Comparison of ENCODE assay signal across 12 mouse cellular contexts in the genomic region with DNA sequence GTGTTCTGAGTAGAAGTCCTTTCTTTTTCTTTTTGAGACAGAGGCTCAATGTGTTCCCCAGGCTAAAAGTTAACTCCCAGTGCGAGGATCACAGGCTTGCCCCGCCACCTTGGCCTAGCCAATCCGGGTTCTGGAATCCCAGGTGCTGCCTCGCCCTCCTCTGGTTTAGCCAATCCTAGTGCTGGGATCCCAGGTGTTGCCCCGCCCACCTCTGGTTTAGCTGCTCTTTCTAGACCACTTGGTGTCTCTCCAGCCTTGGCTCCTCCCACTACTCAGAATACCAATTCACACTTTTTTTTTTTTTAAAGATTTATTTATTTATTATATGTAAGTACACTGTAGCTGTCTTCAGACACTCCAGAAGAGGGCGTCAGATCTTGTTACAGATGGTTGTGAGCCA. TPM values are rescaled to one million over a fixed set of nuclear protein-coding genes. Genes with fewer than 3 reads are reported as not detected.
DNase-seq lines count a peak whose midpoint lies in the region; ATAC-seq lines count a peak whose summit lies in the region.
"Had no signal": no experiment of that assay in that cellular context is flagged by ENCODE, and none has a peak within 500 bp of the region (broad histone marks: within the 10 kb centered on the region; RNA-seq: fewer than 3 reads in every experiment).

No protein-coding gene starts in this region.

- no peak overlapping the region for H3K27ac ChIP-seq in limb, embryonic 11.5 days (replicated peaks; ENCODE audit: low read depth, low read length)
- H3K27ac ChIP-seq in limb, embryonic 10.5 days: no peak overlapping the region
- H3K27ac ChIP-seq: embryonic facial prominence, embryonic 15.5 days; liver, embryonic 12.5 days had no signal

- peak overlapping the region; percentile 16; the same call in 1 of the 2 replicates for H3K4me2 ChIP-seq in limb, embryonic 11.5 days (ENCODE audit: low read depth, severe bottlenecking)
- H3K4me2 ChIP-seq: embryonic facial prominence, embryonic 15.5 days; liver, embryonic 12.5 days had no signal

- peaks cover 3% of the 10 kb centered on the region; the same call in 1 of the 2 replicates for H3K4me1 ChIP-seq in limb, embryonic 11.5 days (ENCODE audit: control insufficient read depth, insufficient read depth, low read length)
- H3K4me1 ChIP-seq in limb, embryonic 10.5 days: peaks cover 16% of the 10 kb centered on the region

- H3K27me3 ChIP-seq in limb, embryonic 11.5 days (ENCODE audit: control insufficient read depth, insufficient read depth, low read length): peaks cover 29% of the 10 kb centered on the region
- H3K27me3 ChIP-seq in limb, embryonic 10.5 days (ENCODE audit: low read depth, poor library complexity, severe bottlenecking): peaks cover 71% of the 10 kb centered on the region

- ATAC-seq in limb, embryonic 11.5 days (ENCODE audit: insufficient number of reproducible peaks, low FRiP score, low TSS enrichment, low read depth): no peak
- ATAC-seq: liver, embryonic 12.5 days had no signal

- no peak overlapping the region for H3K4me3 ChIP-seq in limb, embryonic 11.5 days (ENCODE audit: low read depth, low read length)
- H3K4me3 ChIP-seq in limb, embryonic 10.5 days: no peak overlapping the region
- H3K4me3 ChIP-seq: embryonic facial prominence, embryonic 15.5 days; liver, embryonic 12.5 days; megakaryocyte, embryonic 14.5 days had no signal

- no peaks in the 10 kb centered on the region for H3K9me3 ChIP-seq in limb, embryonic 11.5 days (ENCODE audit: control insufficient read depth, low read length)
- no peaks in the 10 kb centered on the region for H3K9me3 ChIP-seq in limb, embryonic 10.5 days (replicated peaks)
- H3K9me3 ChIP-seq: embryonic facial prominence, embryonic 15.5 days; liver, embryonic 12.5 days; megakaryocyte, embryonic 14.5 days had no signal

- no peaks in the 10 kb centered on the region for H3K36me3 ChIP-seq in limb, embryonic 11.5 days (ENCODE audit: control insufficient read depth, insufficient read depth, low read length)
- H3K36me3 ChIP-seq in limb, embryonic 10.5 days: no peaks in the 10 kb centered on the region
- H3K36me3 ChIP-seq: embryonic facial prominence, embryonic 15.5 days; liver, embryonic 12.5 days had no signal

- H3K9ac ChIP-seq in limb, embryonic 11.5 days (ENCODE audit: low read length): no peak overlapping the region
- H3K9ac ChIP-seq: embryonic facial prominence, embryonic 15.5 days; liver, embryonic 12.5 days had no signal

- 42% methylated on average over 5 of the region's 6 CpGs for whole genome bisulfite sequencing in limb, embryonic 11.5 days
- 44% methylated on average over 6 of the region's 6 CpGs for WGBS in limb, embryonic 10.5 days

- DNase-seq in limb, embryonic 11.5 days (ENCODE audit: low spot score): peak; percentile 39
- no peak for DNase-seq in limb, embryonic 10.5 days (ENCODE audit: low spot score)
- peak; percentile 38 for DNase-seq in embryo, embryonic 10.5 days (ENCODE audit: low spot score)
- peak; percentile 63 to 76 for DNase-seq in kidney, postnatal 4 days
- DNase-seq in retina, postnatal 1 day: peak; percentile 17
- no peak for DNase-seq in right cerebral cortex, adult 2 months (ENCODE audit: low spot score in 2 of 2)
- no peak for DNase-seq in heart, adult 11 months
- DNase-seq: gastrocnemius, postnatal 25 days; heart, postnatal 14 days had no signal

RNA-seq across cellular contexts. Expression of a gene that starts 4.1 kb away (rescaled TPM):
- 2.1 and 2.4 TPM in 2 replicates for polyA plus RNA-seq in limb, embryonic 11.5 days (2014; fragmentation: Nextera tagmentation; extraction: Ambion mirVana)
- polyA plus RNA-seq in limb, embryonic 10.5 days (2016; fragmentation: Nextera tagmentation; extraction: Ambion mirVana): 1.4 and 1.7 TPM in 2 replicates

Comparison
In these comparisons a context has a peak if more than half of its experiments do, and no peak if none do; other contexts are left out.
1. DNase-seq: peak in limb, embryonic 11.5 days (single experiment), embryo, embryonic 10.5 days (single experiment), kidney, postnatal 4 days (2 of 2) and retina, postnatal 1 day (single experiment); none in limb, embryonic 10.5 days (single experiment), right cerebral cortex, adult 2 months (0 of 2) and heart, adult 11 months (single experiment).